Mouse (Mus musculus): ENCODE results near the gene Gm21586. TPM values are rescaled to one million over a fixed set of nuclear protein-coding genes. Genes with fewer than 3 reads are reported as not detected.
"Not testable (repeated sequence)": the region's sequence is repeated elsewhere in the genome, so short reads cannot be mapped to it uniquely, and the experiment has no call there.

Gene Gm21586
- not detected in 2 replicates for polyA plus RNA-seq (2012)

DNA sequence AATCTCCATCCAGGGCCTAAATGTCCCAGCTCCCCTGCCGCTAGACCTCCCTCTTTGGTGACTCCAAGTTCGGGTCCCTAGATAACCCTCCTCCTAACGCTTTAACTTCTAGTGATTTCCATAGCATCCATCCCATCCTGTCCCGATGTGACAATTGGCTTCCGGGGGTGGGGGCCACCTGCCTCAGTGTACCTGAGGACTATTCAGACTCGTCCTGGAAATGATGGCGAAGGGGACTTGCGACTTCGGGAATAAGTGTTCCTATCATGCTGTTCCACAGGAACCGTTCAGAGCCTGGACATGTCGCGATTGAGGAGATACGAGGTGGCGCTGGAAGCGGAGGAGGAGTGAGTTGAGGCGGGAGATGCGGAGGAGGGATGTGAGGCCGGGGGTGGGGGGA lies at the start of gene Gm21586:
TSS of gene Gm21586 (plus strand) at position 301 of the 400 bp plus-strand sequence.
- not testable (repeated sequence) for TF ChIP-seq GATA1 (IDR thresholded peaks at IDR 0.05; ENCODE audit: low read length)

DNA sequence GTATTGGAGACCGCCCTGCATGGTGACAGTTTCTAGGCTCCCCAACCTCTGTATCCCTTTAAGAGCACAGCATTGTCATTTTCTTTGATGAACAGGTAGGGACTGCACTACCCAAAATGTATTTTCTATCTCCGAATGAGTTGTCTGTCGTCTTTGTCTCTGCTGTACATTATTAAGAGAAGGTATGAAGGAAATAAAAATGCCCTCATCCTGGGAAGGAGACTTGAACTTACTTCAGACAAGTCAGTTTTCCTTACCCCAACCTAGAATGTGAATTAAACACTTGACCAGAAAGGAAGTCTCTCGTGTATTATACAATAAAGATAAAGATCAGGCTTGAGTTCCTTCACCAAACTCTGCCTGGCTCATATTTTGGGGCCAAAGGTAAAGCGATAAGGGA lies 27.3 kb downstream of the Gm21586 start, which contains the start of gene Gm2163:
TSS of gene Gm2163 (plus strand) at position 301 of the 400 bp plus-strand sequence.
- not testable (repeated sequence) for TF ChIP-seq GATA1 (IDR thresholded peaks at IDR 0.05; ENCODE audit: low read length)

Other genes starting within 250 kb of the Gm21586 start
- gene Gm10600, start 198.7 kb upstream of the Gm21586 start, polyA plus RNA-seq (2012), result not detected in 2 replicates
- not detected in 2 replicates for gene Ccl21b, start 183.6 kb upstream of the Gm21586 start, polyA plus RNA-seq (2012)
- not detected in 2 replicates for gene Gm21953, start 145.1 kb upstream of the Gm21586 start, polyA plus RNA-seq (2012)
- not detected in 2 replicates for gene Fam205a3, start 121.0 kb upstream of the Gm21586 start, polyA plus RNA-seq (2012)
- not detected in 2 replicates for gene Gm2163, start 27.4 kb downstream of the Gm21586 start, polyA plus RNA-seq (2012)
- gene Fam205a2, start 88.8 kb downstream of the Gm21586 start, polyA plus RNA-seq (2012), result not detected in 2 replicates
- not detected in 2 replicates for gene Gm10591, start 172.8 kb downstream of the Gm21586 start, polyA plus RNA-seq (2012)
- gene Gm2564, start 190.3 kb downstream of the Gm21586 start, polyA plus RNA-seq (2012), result not detected in 2 replicates
- gene Ccl27b, start 215.9 kb downstream of the Gm21586 start, polyA plus RNA-seq (2012), result not detected in 2 replicates
- not detected in 2 replicates for gene Il11ra2, start 222.5 kb downstream of the Gm21586 start, polyA plus RNA-seq (2012)